Mouse (Mus musculus) olfactory bulb, adult 2 months (tissue): ENCODE results near the gene Fgfr2.

Source experiments
- CTCF ChIP-seq: fragments of 200-500 bp; IDR thresholded peaks from 2 replicates; pipeline ENCODE4 v1.5.1; 2012; ENCODE audit warnings: low read depth, mild to moderate bottlenecking, low read length, moderate library complexity; ENCODE audit not compliant: insufficient read depth
- POLR2A ChIP-seq: fragments of 200-500 bp; IDR thresholded peaks from 2 replicates; pipeline ENCODE4 v1.6.1; 2012; ENCODE audit warnings: mild to moderate bottlenecking, low read depth, low read length, moderate library complexity; ENCODE audit not compliant: insufficient read depth

GRCm38 (mm10) chr7:132640946-132641345 is 482.2 kb downstream of the Fgfr2 start:
- TF ChIP-seq POLR2A (no peak), CTCF (no peak)
